Mouse (Mus musculus) MEL (cell line): ENCODE measurements around the gene H60b.
"Not testable (repeated sequence)": the region's sequence is repeated elsewhere in the genome, so short reads cannot be mapped to it uniquely, and the experiment has no call there.

ENCODE experiments used
- BHLHE40 ChIP-seq: IDR thresholded peaks from 2 replicates; pipeline ENCODE4 v1.6.1; 2012; ENCODE audit warnings: low read depth, mild to moderate bottlenecking, inconsistent platforms, low read length, improper control_type of control experiment, borderline replicate concordance
- CHD1 ChIP-seq: IDR thresholded peaks from 2 replicates; pipeline ENCODE4 v1.6.1; 2012; ENCODE audit warnings: low read depth, mild to moderate bottlenecking, inconsistent platforms, low read length, improper control_type of control experiment
- CTCF ChIP-seq, 3 experiments: IDR thresholded peaks in 2 of 3; conservative IDR thresholded peaks in 1 of 3; 2 replicates each; pipeline ENCODE4 v1.5.1; 2011 to 2012; ENCODE audit warnings: low read length in 3 of 3, low read depth in 2 of 3, mild to moderate bottlenecking in 2 of 3, improper control_type of control experiment in 1 of 3, inconsistent platforms in 1 of 3, mixed read lengths in 1 of 3, moderate library complexity in 1 of 3; ENCODE audit not compliant: control insufficient read depth in 1 of 3, insufficient read depth in 1 of 3, poor library complexity in 1 of 3, severe bottlenecking in 1 of 3
- EP300 ChIP-seq, 2 experiments: IDR thresholded peaks; 2 replicates each; pipeline ENCODE4 v1.6.1; 2011; ENCODE audit warnings: improper control_type of control experiment in 2 of 2, low read length in 2 of 2, low read depth in 1 of 2, mild to moderate bottlenecking in 1 of 2
- GABPA ChIP-seq: IDR thresholded peaks from 2 replicates; pipeline ENCODE4 v1.6.1; 2012; ENCODE audit warnings: low read depth, mild to moderate bottlenecking, inconsistent platforms, low read length, improper control_type of control experiment, moderate library complexity
- JUND ChIP-seq: IDR thresholded peaks from 2 replicates; pipeline ENCODE4 v1.6.1; 2011; ENCODE audit warnings: low read depth, mild to moderate bottlenecking, improper control_type of control experiment, low read length
- MAFK ChIP-seq: IDR thresholded peaks from 2 replicates; pipeline ENCODE4 v1.6.1; 2011; ENCODE audit warnings: low read depth, mild to moderate bottlenecking, low read length, improper control_type of control experiment, borderline replicate concordance
- MYC ChIP-seq: IDR thresholded peaks from 2 replicates; pipeline ENCODE4 v1.6.1; 2011; ENCODE audit warnings: low read depth, mild to moderate bottlenecking, low read length, improper control_type of control experiment, moderate library complexity
- NRF1 ChIP-seq: IDR thresholded peaks from 2 replicates; pipeline ENCODE4 v1.6.1; 2014; ENCODE audit warnings: low read depth, mild to moderate bottlenecking, inconsistent platforms, low read length, improper control_type of control experiment, moderate library complexity; ENCODE audit not compliant: poor library complexity, insufficient read depth, severe bottlenecking
- POLR2A ChIP-seq, 2 experiments: IDR thresholded peaks; 2 replicates each; pipeline ENCODE4 v1.6.1; 2011 to 2012; ENCODE audit warnings: low read length in 2 of 2, mild to moderate bottlenecking in 2 of 2, control low read depth in 1 of 2, improper control_type of control experiment in 1 of 2, low read depth in 1 of 2, moderate library complexity in 1 of 2; ENCODE audit not compliant: control insufficient read depth in 1 of 2, insufficient read depth in 1 of 2, poor library complexity in 1 of 2
- POLR2AphosphoS2 ChIP-seq: IDR thresholded peaks from 2 replicates; pipeline ENCODE4 v1.6.1; 2011; ENCODE audit warnings: low read length, improper control_type of control experiment
- USF1 ChIP-seq: IDR thresholded peaks from 2 replicates; pipeline ENCODE4 v1.6.1; 2014; ENCODE audit warnings: low read depth, mild to moderate bottlenecking, inconsistent platforms, low read length, improper control_type of control experiment, moderate library complexity
- USF2 ChIP-seq, 2 experiments: IDR thresholded peaks; 2 replicates each; pipeline ENCODE4 v1.6.1; 2011 to 2012; ENCODE audit warnings: improper control_type of control experiment in 2 of 2, low read length in 2 of 2, borderline replicate concordance in 1 of 2, inconsistent platforms in 1 of 2, low read depth in 1 of 2, mild to moderate bottlenecking in 1 of 2; ENCODE audit not compliant: insufficient read depth in 1 of 2
- ZC3H11A ChIP-seq: IDR thresholded peaks from 2 replicates; pipeline ENCODE4 v1.6.1; 2012; ENCODE audit warnings: low read depth, mild to moderate bottlenecking, inconsistent platforms, low read length, improper control_type of control experiment

- not testable (repeated sequence) for TF ChIP-seq GABPA; USF1; ZC3H11A; NRF1; JUND; BHLHE40; MAFK; POLR2AphosphoS2; POLR2A (IDR thresholded peaks at IDR 0.05; ENCODE audit: control insufficient read depth in 1 of 2, insufficient read depth in 1 of 2, low read depth in 1 of 2, low read length in 2 of 2, poor library complexity in 1 of 2); EP300 (IDR thresholded peaks at IDR 0.05; ENCODE audit: low read depth in 1 of 2, low read length in 2 of 2); MYC; USF2 (IDR thresholded peaks at IDR 0.05; ENCODE audit: borderline replicate concordance in 1 of 2, insufficient read depth in 1 of 2, low read depth in 1 of 2, low read length in 2 of 2); CHD1
- TF ChIP-seq CTCF (IDR thresholded peaks at IDR 0.05 in 2 of 3, conservative IDR thresholded peaks at IDR 0.05 in 1 of 3; ENCODE audit: control insufficient read depth in 1 of 3, insufficient read depth in 1 of 3, low read depth in 2 of 3, low read length in 3 of 3, poor library complexity in 1 of 3, severe bottlenecking in 1 of 3) = peak in 2 of 3 experiments; percentile 30 to 58; a peak in 4 of 6 replicates
Observed at GRCm38 (mm10) chr10:22212012-22212696, 53.8 kb downstream of the H60b start.
